Mouse (Mus musculus): ENCODE measurements at regions not wholly inside any gene's neighbourhood (a gene's known extent, or its start where the extent isn't known, plus 50 kb on each side); places are given as distances from the start of the nearest gene placed in this dataset.

DNA sequence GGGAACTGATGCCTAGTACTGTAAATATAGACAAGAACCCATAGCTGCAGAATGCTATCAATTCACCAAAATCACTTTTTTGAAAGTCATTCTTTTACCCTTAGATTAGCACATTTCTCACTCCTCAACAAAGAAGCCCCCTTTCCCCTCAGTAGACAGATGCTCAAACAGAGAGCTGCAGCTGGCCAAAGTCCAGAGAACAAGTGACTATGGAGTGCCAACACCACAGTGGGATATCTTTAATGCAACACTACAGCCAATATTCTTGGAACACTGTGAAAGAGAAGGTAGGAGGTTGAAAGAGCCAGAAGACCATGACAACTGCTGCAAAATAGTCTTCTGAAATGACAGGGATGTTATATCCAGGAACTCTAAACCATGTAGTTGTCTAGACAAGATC, 544.0 kb downstream of the Ets1 start:
- TF ChIP-seq POLR2A (IDR thresholded peaks at IDR 0.05; ENCODE audit: insufficient read length, low read depth) (no peak), TCF12 (IDR thresholded peaks at IDR 0.05; ENCODE audit: insufficient read depth, poor library complexity, severe bottlenecking) (no peak), MAX (IDR thresholded peaks at IDR 0.05; ENCODE audit: low read depth) (no peak), MYOD1 (IDR thresholded peaks at IDR 0.05; ENCODE audit: control insufficient read depth in 1 of 3, insufficient read length in 2 of 3, low read depth in 2 of 3) (no peak), USF1 (IDR thresholded peaks at IDR 0.05; ENCODE audit: low read depth) (no peak), CEBPB (IDR thresholded peaks at IDR 0.05; ENCODE audit: insufficient read depth, poor library complexity, severe bottlenecking) (no peak), REST (IDR thresholded peaks at IDR 0.05; ENCODE audit: insufficient read depth, insufficient read length) (no peak), POLR2AphosphoS2 (IDR thresholded peaks at IDR 0.05; ENCODE audit: insufficient read length, low read depth) (no peak), E2F4 (IDR thresholded peaks at IDR 0.05; ENCODE audit: insufficient read depth) (no peak), MYOG (IDR thresholded peaks at IDR 0.05; ENCODE audit: control insufficient read depth in 1 of 3, insufficient read depth in 1 of 3, insufficient read length in 2 of 3, low read depth in 2 of 3) (no peak)
